Mouse (Mus musculus): ENCODE measurements around the gene Six2. TPM values are rescaled to one million over a fixed set of nuclear protein-coding genes. Genes with fewer than 3 reads are reported as not detected.

Six2 gene
- polyA plus RNA-seq (2012; rRNA removed) = 3.1 and 4.6 TPM in 2 replicates

GRCm38 (mm10) chr17:85688236-85688910, at the start of gene Six2:
TSS of gene Six2 (minus strand) at chr17:85688274.
- H3K36me3 ChIP-seq (ENCODE audit: control insufficient read depth, insufficient read depth, low read length) = no peaks in the 10 kb centered on the region
- H3K4me1 ChIP-seq (ENCODE audit: control insufficient read depth, insufficient read depth, low read length) = peaks cover 11% of the 10 kb centered on the region
- H3K27ac ChIP-seq (ENCODE audit: control insufficient read depth, insufficient read depth, low read depth, low read length) = no peak within 1 kb of the TSS
- peak within 1 kb of the TSS; percentile 58 for H3K4me3 ChIP-seq (ENCODE audit: control insufficient read depth, low read depth, low read length)
- TF ChIP-seq CTCF (IDR thresholded peaks at IDR 0.05; ENCODE audit: control insufficient read depth, insufficient read depth, insufficient replicate concordance, low read depth, low read length) = no peak
- no peak for TF ChIP-seq POLR2A (IDR thresholded peaks at IDR 0.05; ENCODE audit: control insufficient read depth, low read depth, low read length)
- peaks cover 3% of the 10 kb centered on the region; the same call in 1 of the 2 replicates for H3K27me3 ChIP-seq (ENCODE audit: control insufficient read depth, insufficient read depth, low read length)

- no peak overlapping the region for H3K4me3 ChIP-seq (ENCODE audit: control insufficient read depth, low read depth, low read length)
- TF ChIP-seq POLR2A (IDR thresholded peaks at IDR 0.05; ENCODE audit: control insufficient read depth, low read depth, low read length) (no peak), CTCF (IDR thresholded peaks at IDR 0.05; ENCODE audit: control insufficient read depth, insufficient read depth, insufficient replicate concordance, low read depth, low read length) (no peak)
- H3K36me3 ChIP-seq (ENCODE audit: control insufficient read depth, insufficient read depth, low read length) = no peaks in the 10 kb centered on the region
- no peak overlapping the region for H3K27ac ChIP-seq (ENCODE audit: control insufficient read depth, insufficient read depth, low read depth, low read length)
- no peaks in the 10 kb centered on the region for H3K27me3 ChIP-seq (ENCODE audit: control insufficient read depth, insufficient read depth, low read length)
- no peaks in the 10 kb centered on the region for H3K4me1 ChIP-seq (ENCODE audit: control insufficient read depth, insufficient read depth, low read length)
Measured at GRCm38 (mm10) chr17:85737090-85737780, 49.2 kb upstream of the Six2 start.

- TF ChIP-seq POLR2A (IDR thresholded peaks at IDR 0.05; ENCODE audit: control insufficient read depth, low read depth, low read length) (no peak), CTCF (IDR thresholded peaks at IDR 0.05; ENCODE audit: control insufficient read depth, insufficient read depth, insufficient replicate concordance, low read depth, low read length) (no peak)
- no peaks in the 10 kb centered on the region for H3K4me1 ChIP-seq (ENCODE audit: control insufficient read depth, insufficient read depth, low read length)
- no peaks in the 10 kb centered on the region for H3K36me3 ChIP-seq (ENCODE audit: control insufficient read depth, insufficient read depth, low read length)
- H3K4me3 ChIP-seq (ENCODE audit: control insufficient read depth, low read depth, low read length) = no peak overlapping the region
- no peaks in the 10 kb centered on the region for H3K27me3 ChIP-seq (ENCODE audit: control insufficient read depth, insufficient read depth, low read length)
- H3K27ac ChIP-seq (ENCODE audit: control insufficient read depth, insufficient read depth, low read depth, low read length) = no peak overlapping the region
Measured at GRCm38 (mm10) chr17:85731329-85731728, 43.3 kb upstream of the Six2 start.

GRCm38 (mm10) chr17:85730231-85731015, 42.3 kb upstream of the Six2 start:
- Histone ChIP-seq H3K4me3 (ENCODE audit: control insufficient read depth, low read depth, low read length) (no peak overlapping the region), H3K27ac (ENCODE audit: control insufficient read depth, insufficient read depth, low read depth, low read length) (no peak overlapping the region), H3K27me3 (ENCODE audit: control insufficient read depth, insufficient read depth, low read length) (no peaks in the 10 kb centered on the region), H3K36me3 (ENCODE audit: control insufficient read depth, insufficient read depth, low read length) (no peaks in the 10 kb centered on the region), H3K4me1 (ENCODE audit: control insufficient read depth, insufficient read depth, low read length) (no peaks in the 10 kb centered on the region)
- TF ChIP-seq POLR2A (IDR thresholded peaks at IDR 0.05; ENCODE audit: control insufficient read depth, low read depth, low read length) (no peak), CTCF (IDR thresholded peaks at IDR 0.05; ENCODE audit: control insufficient read depth, insufficient read depth, insufficient replicate concordance, low read depth, low read length) (no peak)

- H3K27ac ChIP-seq (ENCODE audit: control insufficient read depth, insufficient read depth, low read depth, low read length) = no peak overlapping the region
- H3K4me1 ChIP-seq (ENCODE audit: control insufficient read depth, insufficient read depth, low read length) = no peaks in the 10 kb centered on the region
- H3K27me3 ChIP-seq (ENCODE audit: control insufficient read depth, insufficient read depth, low read length) = no peaks in the 10 kb centered on the region
- no peaks in the 10 kb centered on the region for H3K36me3 ChIP-seq (ENCODE audit: control insufficient read depth, insufficient read depth, low read length)
- TF ChIP-seq POLR2A (IDR thresholded peaks at IDR 0.05; ENCODE audit: control insufficient read depth, low read depth, low read length) (no peak), CTCF (IDR thresholded peaks at IDR 0.05; ENCODE audit: control insufficient read depth, insufficient read depth, insufficient replicate concordance, low read depth, low read length) (no peak)
- no peak overlapping the region for H3K4me3 ChIP-seq (ENCODE audit: control insufficient read depth, low read depth, low read length)
Measured at GRCm38 (mm10) chr17:85728071-85728718, 40.1 kb upstream of the Six2 start.

- no peaks in the 10 kb centered on the region for H3K4me1 ChIP-seq (ENCODE audit: control insufficient read depth, insufficient read depth, low read length)
- H3K36me3 ChIP-seq (ENCODE audit: control insufficient read depth, insufficient read depth, low read length) = no peaks in the 10 kb centered on the region
- no peak overlapping the region for H3K27ac ChIP-seq (ENCODE audit: control insufficient read depth, insufficient read depth, low read depth, low read length)
Measured at GRCm38 (mm10) chr17:85725988-85726387, 37.9 kb upstream of the Six2 start.

More at GRCm38 (mm10) chr17:85725988-85726387, 37.9 kb upstream of the Six2 start:
- no peak for TF ChIP-seq POLR2A (IDR thresholded peaks at IDR 0.05; ENCODE audit: control insufficient read depth, low read depth, low read length)
- TF ChIP-seq CTCF (IDR thresholded peaks at IDR 0.05; ENCODE audit: control insufficient read depth, insufficient read depth, insufficient replicate concordance, low read depth, low read length) = no peak
- no peak overlapping the region for H3K4me3 ChIP-seq (ENCODE audit: control insufficient read depth, low read depth, low read length)
- H3K27me3 ChIP-seq (ENCODE audit: control insufficient read depth, insufficient read depth, low read length) = no peaks in the 10 kb centered on the region

Data from testis, adult 2 months (tissue).